Mouse (Mus musculus) retina, postnatal 7 days (tissue): ENCODE data around the gene Epor.

Experiments
- DNase-seq: peaks from one replicate; pipeline ENCODE4 v3.0.0-alpha.2; 2012; ENCODE audit warnings: low read depth, low spot score

Gene Epor

GRCm38 (mm10) chr9:21968883-21969282 is 5.6 kb upstream of the Epor start:
- no peak for DNase-seq

GRCm38 (mm10) chr9:21962416-21963059 is 768 bp downstream of the Epor start:
- no peak for DNase-seq

GRCm38 (mm10) chr9:21962010-21962409 is 1.3 kb downstream of the Epor start:
- DNase-seq, result no peak

- DNase-seq, result no peak
Observed at GRCm38 (mm10) chr9:21961366-21961980, 1.8 kb downstream of the Epor start.

GRCm38 (mm10) chr9:21960558-21961208 is 2.6 kb downstream of the Epor start:
- no peak for DNase-seq

- DNase-seq, result no peak
Observed at GRCm38 (mm10) chr9:21960135-21960534, 3.2 kb downstream of the Epor start.

- DNase-seq, result no peak
Observed at GRCm38 (mm10) chr9:21959244-21959643, 4.1 kb downstream of the Epor start.

- no peak for DNase-seq
Observed at GRCm38 (mm10) chr9:21958372-21958771, 4.9 kb downstream of the Epor start.

- DNase-seq, result peak; percentile 97
Observed at GRCm38 (mm10) chr9:21955570-21956281, 7.6 kb downstream of the Epor start, which contains the start of gene Swsap1. Swsap1 (plus strand) TSS chr9:21955755.

- no peak for DNase-seq
Observed at GRCm38 (mm10) chr9:21955225-21955569, 8.1 kb downstream of the Epor start.

- no peak for DNase-seq
Observed at GRCm38 (mm10) chr9:21954635-21955034, 8.7 kb downstream of the Epor start.

- no peak for DNase-seq
Observed at GRCm38 (mm10) chr9:21953600-21953999, 9.7 kb downstream of the Epor start.

- no peak for DNase-seq
Observed at GRCm38 (mm10) chr9:21951977-21952376, 11.3 kb downstream of the Epor start.

GRCm38 (mm10) chr9:21950322-21950721 is 13.0 kb downstream of the Epor start:
- DNase-seq, result no peak

GRCm38 (mm10) chr9:21948790-21949189 is 14.5 kb downstream of the Epor start:
- DNase-seq, result no peak

- no peak for DNase-seq
Observed at GRCm38 (mm10) chr9:21948146-21948545, 15.2 kb downstream of the Epor start.

- no peak for DNase-seq
Observed at GRCm38 (mm10) chr9:21947540-21948130, 15.7 kb downstream of the Epor start.

GRCm38 (mm10) chr9:21944267-21944666 is 19.0 kb downstream of the Epor start:
- DNase-seq, result no peak

- no peak for DNase-seq
Observed at GRCm38 (mm10) chr9:21943638-21944037, 19.7 kb downstream of the Epor start.

GRCm38 (mm10) chr9:21943046-21943445 is 20.3 kb downstream of the Epor start:
- no peak for DNase-seq

- no peak for DNase-seq
Observed at GRCm38 (mm10) chr9:21938234-21938855, 25.0 kb downstream of the Epor start.
